Mouse (Mus musculus) intestine, postnatal 0 days (tissue): ENCODE results near the gene Marcks. TPM values are rescaled to one million over a fixed set of nuclear protein-coding genes. Genes with fewer than 3 reads are reported as not detected.

ENCODE experiments used
- ATAC-seq: fragments of 200-750 bp; cut with Nextera tagmentation; 2 replicates; pipeline ENCODE4 v1.8.0; 2017; ENCODE audit warnings: mild to moderate bottlenecking, moderate TSS enrichment, moderate library complexity
- H3K27ac ChIP-seq: fragments of 300-500 bp; sonication (generic); 2 replicates; pipeline ENCODE4 v1.5.1; 2014; ENCODE audit warnings: mild to moderate bottlenecking, low read depth, low read length, moderate library complexity
- H3K27me3 ChIP-seq: fragments of 300-500 bp; sonication (generic); replicated peaks from 2 replicates; pipeline ENCODE4 v1.6.1; 2014; ENCODE audit warnings: low read length, mixed read lengths; ENCODE audit not compliant: control insufficient read depth, insufficient read depth
- H3K36me3 ChIP-seq: fragments of 300-500 bp; sonication (generic); 2 replicates; pipeline ENCODE4 v1.6.1; 2014; ENCODE audit warnings: mild to moderate bottlenecking, moderate library complexity; ENCODE audit not compliant: control insufficient read depth, insufficient read depth
- H3K4me1 ChIP-seq: fragments of 300-500 bp; sonication (generic); replicated peaks from 2 replicates; pipeline ENCODE4 v1.6.1; 2014; ENCODE audit warnings: antibody characterized with exemption, low read length, mixed read lengths; ENCODE audit not compliant: control insufficient read depth, insufficient read depth
- H3K4me2 ChIP-seq: fragments of 300-500 bp; sonication (generic); replicated peaks from 2 replicates; pipeline ENCODE4 v1.6.1; 2014; ENCODE audit warnings: low read depth, mild to moderate bottlenecking, moderate library complexity
- H3K4me3 ChIP-seq: fragments of 300-500 bp; sonication (generic); 2 replicates; pipeline ENCODE4 v1.5.1; 2014; ENCODE audit warnings: low read depth, low read length
- H3K9ac ChIP-seq: fragments of 300-500 bp; sonication (generic); 2 replicates; pipeline ENCODE4 v1.6.1; 2014; ENCODE audit warnings: mild to moderate bottlenecking, low read depth, low read length
- H3K9me3 ChIP-seq: fragments of 300-500 bp; sonication (generic); 2 replicates; pipeline ENCODE4 v1.6.1; 2016; ENCODE audit warnings: mixed run types; ENCODE audit not compliant: control insufficient read depth
- CTCF ChIP-seq: sonication (generic); IDR thresholded peaks from 2 replicates; pipeline ENCODE4 v1.5.1; 2016; ENCODE audit warnings: low read depth, mild to moderate bottlenecking, control low read depth, antibody characterized with exemption, moderate library complexity
- WGBS: fragments of 180-500 bp; shearing (Covaris S2); extraction: QIAGEN DNeasy Blood & Tissue Kit; methylation state at CpG from one replicate; pipeline ENCODE4 v1.1.7; 2014; 5-methylcytosine and 5-hydroxymethylcytosine counted together
- polyA plus RNA-seq: library from polyadenylated mRNA; unstranded; fragments of >200 nt; fragmentation: Nextera tagmentation; extraction: Ambion mirVana; gene quantifications from 2 replicates; pipeline ENCODE4 v1.2.1, GENCODE M21; 2015

Gene Marcks
- polyA plus RNA-seq, 1 experiment from 2014 or later, result 34.7 TPM

GRCm38 (mm10) chr10:37129652-37130051 is 9.1 kb downstream of the Marcks start:
- Histone ChIP-seq H3K9me3 (no peaks in the 10 kb centered on the region), H3K4me1 (no peaks in the 10 kb centered on the region), H3K4me3 (no peak overlapping the region), H3K27me3 (no peaks in the 10 kb centered on the region), H3K36me3 (no peaks in the 10 kb centered on the region), H3K4me2 (no peak overlapping the region), H3K27ac (no peak overlapping the region), H3K9ac (no peak overlapping the region)
- 91% methylated on average over 3 of the region's 3 CpGs for WGBS
- ATAC-seq, result no peak
- no peak for TF ChIP-seq CTCF

GRCm38 (mm10) chr10:37115329-37115728 is 23.4 kb downstream of the Marcks start:
- Histone ChIP-seq H3K27me3 (no peaks in the 10 kb centered on the region), H3K9me3 (no peaks in the 10 kb centered on the region), H3K27ac (no peak overlapping the region), H3K4me2 (no peak overlapping the region), H3K36me3 (no peaks in the 10 kb centered on the region), H3K4me1 (no peaks in the 10 kb centered on the region), H3K9ac (no peak overlapping the region), H3K4me3 (no peak overlapping the region)
- no peak for TF ChIP-seq CTCF
- ATAC-seq, result no peak
- WGBS, result 78% methylated on average over 2 of the region's 2 CpGs

GRCm38 (mm10) chr10:37112812-37113211 is 25.9 kb downstream of the Marcks start:
- H3K36me3 ChIP-seq, result no peaks in the 10 kb centered on the region
- ATAC-seq, result no peak
- WGBS, result 56% methylated on average over 4 of the region's 4 CpGs

GRCm38 (mm10) chr10:37112362-37112761 is 26.4 kb downstream of the Marcks start:
- WGBS, result 73% methylated on average over 3 of the region's 3 CpGs
- Histone ChIP-seq H3K4me2 (no peak overlapping the region), H3K27me3 (no peaks in the 10 kb centered on the region), H3K4me3 (no peak overlapping the region), H3K36me3 (no peaks in the 10 kb centered on the region), H3K4me1 (no peaks in the 10 kb centered on the region), H3K9ac (no peak overlapping the region), H3K9me3 (no peaks in the 10 kb centered on the region), H3K27ac (no peak overlapping the region)
- no peak for ATAC-seq
- TF ChIP-seq CTCF, result no peak

More at GRCm38 (mm10) chr10:37112812-37113211, 25.9 kb downstream of the Marcks start:
- Histone ChIP-seq H3K27ac (no peak overlapping the region), H3K9ac (no peak overlapping the region), H3K9me3 (no peaks in the 10 kb centered on the region), H3K4me1 (no peaks in the 10 kb centered on the region), H3K4me2 (no peak overlapping the region), H3K4me3 (no peak overlapping the region), H3K27me3 (no peaks in the 10 kb centered on the region)
- no peak for TF ChIP-seq CTCF

- Histone ChIP-seq H3K4me2 (no peak overlapping the region), H3K27me3 (no peaks in the 10 kb centered on the region), H3K4me1 (no peaks in the 10 kb centered on the region), H3K9ac (no peak overlapping the region), H3K4me3 (no peak overlapping the region), H3K9me3 (no peaks in the 10 kb centered on the region), H3K27ac (no peak overlapping the region), H3K36me3 (no peaks in the 10 kb centered on the region)
- 67% methylated on average over 2 of the region's 2 CpGs for WGBS
- ATAC-seq, result no peak
- no peak for TF ChIP-seq CTCF
These were observed 27.3 kb downstream of the Marcks start for GRCm38 (mm10) chr10:37111432-37111831.

GRCm38 (mm10) chr10:37106871-37107627 is 31.7 kb downstream of the Marcks start:
- Histone ChIP-seq H3K27me3 (no peaks in the 10 kb centered on the region), H3K9ac (no peak overlapping the region), H3K4me3 (no peak overlapping the region), H3K27ac (no peak overlapping the region), H3K9me3 (no peaks in the 10 kb centered on the region), H3K4me1 (no peaks in the 10 kb centered on the region), H3K36me3 (no peaks in the 10 kb centered on the region), H3K4me2 (no peak overlapping the region)
- no peak for ATAC-seq
- no peak for TF ChIP-seq CTCF
- WGBS, result 71% methylated on average over 4 of the region's 4 CpGs
